Mouse (Mus musculus) G1E (cell line): ENCODE measurements around the gene Pigu.

Experiments used
- CTCF ChIP-seq: IDR thresholded peaks from 2 replicates; pipeline ENCODE4 v1.5.1; 2012; ENCODE audit warnings: low read depth, low read length, inconsistent platforms, mixed read lengths
- TAL1 ChIP-seq: conservative IDR thresholded peaks from 2 replicates; pipeline ENCODE4 v1.6.1; 2012; ENCODE audit warnings: low read depth, low read length, inconsistent platforms, mixed read lengths

GRCm38 (mm10) chr2:155376191-155376590 lies 19.0 kb upstream of the Pigu start:
- TF ChIP-seq CTCF = no peak
- no peak for TF ChIP-seq TAL1
